Mouse (Mus musculus) retina, embryonic 14.5 days (tissue): Measurements from ENCODE around the gene Ston1.
A peak's percentile ranks its signal among the peaks of the same experiment; 100 is the strongest.

Source experiments
- DNase-seq: peaks from one replicate; pipeline ENCODE4 v3.0.0-alpha.2; 2015; ENCODE audit warnings: low spot score

Ston1 gene

GRCm38 (mm10) chr17:88625931-88626330, 28.4 kb downstream of the Ston1 start:
- no peak for DNase-seq

GRCm38 (mm10) chr17:88626347-88626811, 28.9 kb downstream of the Ston1 start:
- no peak for DNase-seq

- no peak for DNase-seq
Measured at GRCm38 (mm10) chr17:88627150-88627549, 29.7 kb downstream of the Ston1 start.

DNA sequence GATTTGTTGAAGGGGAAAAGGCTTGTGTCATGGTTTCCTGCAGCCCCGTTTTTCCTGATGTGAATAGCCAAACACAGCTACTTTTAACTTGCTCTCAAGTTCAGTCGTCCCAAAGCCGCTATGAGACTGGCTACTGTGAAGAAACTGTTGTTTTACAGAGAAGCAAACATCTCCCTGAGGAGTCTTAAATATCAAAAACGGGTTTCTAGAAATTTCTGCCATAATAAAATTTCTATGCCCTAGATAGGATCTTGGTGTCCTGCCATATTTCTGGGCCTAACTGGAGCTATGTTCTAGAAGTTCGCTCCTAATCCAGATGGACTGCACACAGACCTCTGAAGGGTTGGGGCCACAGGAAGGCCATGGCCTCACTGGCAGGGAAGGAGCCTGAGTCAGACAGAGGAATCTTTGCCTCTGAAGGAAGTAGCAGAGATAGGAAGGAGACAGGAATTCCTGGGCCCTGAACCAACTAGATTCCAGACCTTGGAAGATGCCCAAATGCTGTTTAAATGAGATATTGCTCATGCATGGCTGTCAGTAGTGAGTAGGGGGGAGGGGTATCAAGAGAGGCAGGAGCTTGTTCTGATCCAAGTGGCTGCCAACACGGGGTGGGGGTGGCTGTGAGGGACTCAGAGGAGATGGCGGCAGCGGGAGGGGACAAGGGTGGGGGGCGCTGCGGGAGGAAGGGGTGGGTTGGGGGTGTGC, 31.3 kb downstream of the Ston1 start:
- no peak for DNase-seq

DNA sequence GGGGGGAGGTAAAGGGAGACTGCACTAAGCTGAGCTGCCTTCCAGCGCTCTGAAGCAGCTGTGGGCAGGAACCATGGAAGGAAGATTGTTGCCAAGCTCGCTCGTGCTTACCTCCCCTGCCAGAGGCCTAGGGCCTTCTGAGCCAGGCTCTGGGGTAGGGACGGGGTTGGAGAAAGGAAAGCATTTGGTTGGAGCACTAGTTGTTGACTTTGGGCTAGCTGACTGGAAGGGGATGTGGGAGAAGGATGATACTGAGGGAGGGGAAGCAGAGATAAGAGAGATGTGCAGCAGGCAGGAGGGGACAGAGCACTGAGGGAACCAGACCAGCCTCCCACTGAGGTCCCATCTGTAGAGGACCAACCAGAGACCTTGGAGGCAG, 31.9 kb downstream of the Ston1 start:
- DNase-seq, result no peak

GRCm38 (mm10) chr17:88629931-88630553, 32.6 kb downstream of the Ston1 start:
- DNase-seq, result peak; percentile 38

DNA sequence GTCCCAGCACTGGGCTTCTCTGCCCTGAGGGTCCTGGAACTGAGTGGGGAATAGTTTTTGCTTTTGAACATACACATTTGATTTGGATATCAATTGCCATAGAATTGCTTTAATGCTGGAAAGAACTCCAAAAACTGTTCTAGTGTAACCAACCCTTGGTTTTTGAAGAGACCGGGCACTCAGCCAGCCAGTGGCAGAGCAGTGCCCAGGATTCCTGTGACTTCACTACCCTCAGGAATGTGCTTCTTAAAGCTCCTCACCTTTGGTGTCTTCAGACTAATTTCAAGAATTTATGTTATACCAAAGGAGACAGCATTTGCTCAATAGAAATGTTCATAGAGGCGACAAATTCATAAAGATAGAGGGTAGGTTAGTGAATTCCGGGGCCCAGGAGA, 33.1 kb downstream of the Ston1 start:
- no peak for DNase-seq

DNA sequence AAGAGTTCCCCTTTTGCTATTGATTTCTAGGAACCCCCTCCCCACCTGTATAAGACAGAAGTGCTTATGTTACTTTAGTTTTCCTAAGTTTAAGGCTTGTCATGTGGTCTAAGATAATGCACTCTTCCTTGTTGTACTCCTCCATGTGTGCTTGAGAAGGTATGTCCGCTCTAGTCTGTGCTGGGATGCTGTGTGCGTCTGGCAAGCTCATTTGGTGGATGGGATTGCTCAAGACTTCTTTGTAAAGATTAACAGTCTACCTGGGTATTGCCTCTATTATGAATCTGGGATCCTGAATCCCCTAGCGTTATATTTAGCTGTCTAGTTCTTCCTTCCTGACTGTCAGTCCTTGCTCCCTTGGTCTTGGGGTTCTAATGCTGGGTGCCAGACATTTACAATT, 35.1 kb downstream of the Ston1 start:
- no peak for DNase-seq

DNA sequence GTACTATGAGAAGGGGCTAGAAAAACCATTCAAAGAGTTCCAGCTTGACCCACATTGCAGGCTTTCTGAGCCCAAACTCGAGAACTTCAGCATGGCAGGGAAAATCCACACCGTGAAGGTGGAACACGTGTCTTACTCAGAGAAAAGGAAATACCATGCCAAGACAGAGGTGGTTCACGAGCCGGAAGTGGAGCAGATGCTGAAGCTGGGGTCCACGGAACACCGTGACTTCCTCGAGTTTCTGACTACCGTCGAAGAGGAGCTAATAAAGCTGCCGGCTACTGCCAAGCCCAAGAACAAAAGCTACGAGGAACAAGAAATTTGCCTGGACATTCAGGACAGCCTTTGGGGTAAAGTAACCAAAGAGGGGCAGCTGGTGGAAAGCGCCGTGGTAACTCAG, 38.6 kb downstream of the Ston1 start:
- DNase-seq, result no peak

- peak; percentile 38 for DNase-seq
Measured at GRCm38 (mm10) chr17:88636587-88636986, 39.1 kb downstream of the Ston1 start.

GRCm38 (mm10) chr17:88641012-88641411, 43.5 kb downstream of the Ston1 start:
- peak; percentile 90 for DNase-seq

- no peak for DNase-seq
Measured at GRCm38 (mm10) chr17:88641836-88642235, 44.4 kb downstream of the Ston1 start.

GRCm38 (mm10) chr17:88644876-88645275, 47.4 kb downstream of the Ston1 start:
- DNase-seq, result no peak

GRCm38 (mm10) chr17:88645299-88645698, 47.8 kb downstream of the Ston1 start:
- DNase-seq, result no peak

GRCm38 (mm10) chr17:88647149-88647548, 49.7 kb downstream of the Ston1 start:
- no peak for DNase-seq

DNA sequence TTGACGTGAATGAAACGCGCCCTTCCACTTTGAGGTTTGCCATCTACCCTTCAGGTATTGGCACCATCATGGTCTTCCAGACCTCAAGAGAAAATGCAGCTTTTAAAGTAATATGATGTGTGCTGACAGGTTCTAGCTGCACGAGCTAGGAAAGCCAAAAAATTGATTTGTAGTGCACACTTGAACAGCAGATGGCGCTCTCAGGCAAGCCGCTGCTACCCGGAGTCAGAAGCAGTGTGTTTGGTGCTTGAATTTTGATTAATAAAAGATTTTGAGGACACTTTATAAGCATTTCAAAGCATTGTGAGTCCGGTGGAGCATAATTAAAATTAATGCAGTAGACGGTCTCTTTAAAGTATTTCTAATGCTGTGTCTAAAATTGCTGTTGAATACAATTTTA, 54.5 kb downstream of the Ston1 start:
- peak; percentile 86 for DNase-seq

- peak; percentile 91 for DNase-seq
Measured at GRCm38 (mm10) chr17:88652702-88653374, 55.4 kb downstream of the Ston1 start.

GRCm38 (mm10) chr17:88653375-88653769, 55.9 kb downstream of the Ston1 start:
- DNase-seq, result no peak

DNA sequence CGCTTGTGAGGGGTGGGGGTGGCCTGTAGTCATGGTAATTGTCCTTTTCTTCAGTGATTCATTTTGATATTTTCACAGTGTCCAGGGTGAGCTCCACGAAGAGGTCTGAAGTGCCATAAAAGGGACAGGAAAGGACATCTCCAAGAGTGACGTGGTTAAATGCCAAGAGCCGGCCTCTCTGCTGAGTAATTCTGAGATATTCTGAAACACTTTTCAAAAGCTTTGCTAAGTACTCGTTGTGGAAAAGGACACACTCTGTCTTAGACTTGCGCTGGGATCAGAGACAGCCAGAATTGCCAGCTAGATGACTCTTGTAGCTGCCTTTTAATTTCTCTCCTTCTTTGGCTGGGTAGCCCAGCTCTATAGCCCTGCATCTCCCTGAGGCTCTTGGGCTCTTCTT, 61.0 kb downstream of the Ston1 start:
- no peak for DNase-seq

DNA sequence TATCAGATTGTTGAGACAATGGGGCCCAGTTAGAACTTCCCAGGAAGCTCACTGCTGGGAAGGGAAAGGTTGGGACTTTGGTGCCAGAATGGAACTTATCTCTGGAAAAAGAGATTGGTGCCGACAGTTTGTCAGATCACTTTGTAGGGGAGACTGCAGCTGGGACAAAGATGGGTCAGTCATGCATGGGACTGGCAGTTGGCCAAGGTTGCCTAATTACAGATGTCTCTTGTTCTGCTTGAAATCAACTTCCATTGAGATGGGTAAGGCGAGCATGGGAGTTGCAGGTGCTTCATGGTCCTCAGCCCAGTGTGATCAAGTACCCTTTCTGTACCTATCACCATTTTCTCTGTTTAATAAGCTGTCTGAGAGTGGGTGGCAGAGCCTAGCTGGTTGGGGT, 68.6 kb downstream of the Ston1 start:
- DNase-seq, result peak; percentile 29

DNA sequence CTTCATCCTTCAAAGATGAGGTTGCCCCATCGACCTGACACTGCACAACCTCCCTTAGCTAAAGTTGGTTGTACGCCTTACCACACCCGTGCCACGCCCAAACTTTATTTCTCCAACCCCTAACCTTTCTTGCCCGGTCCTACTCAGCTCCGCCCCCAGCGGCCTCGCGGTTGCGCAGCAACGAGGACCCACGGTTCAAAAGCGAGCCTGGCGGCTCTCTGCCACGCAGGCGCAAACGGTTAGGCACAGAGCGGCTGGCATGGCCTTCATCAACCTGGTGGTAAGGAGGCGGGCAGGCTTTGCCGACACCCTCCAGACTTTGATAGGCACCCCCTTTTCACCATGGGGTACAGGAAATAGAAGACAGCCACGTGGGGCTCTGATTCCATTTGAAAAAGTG, 71.0 kb downstream of the Ston1 start, which contains the start of gene Gtf2a1l:
Gene Gtf2a1l (plus strand): TSS at position 209 of the 400 bp plus-strand sequence.
- peak; percentile 44 for DNase-seq

DNA sequence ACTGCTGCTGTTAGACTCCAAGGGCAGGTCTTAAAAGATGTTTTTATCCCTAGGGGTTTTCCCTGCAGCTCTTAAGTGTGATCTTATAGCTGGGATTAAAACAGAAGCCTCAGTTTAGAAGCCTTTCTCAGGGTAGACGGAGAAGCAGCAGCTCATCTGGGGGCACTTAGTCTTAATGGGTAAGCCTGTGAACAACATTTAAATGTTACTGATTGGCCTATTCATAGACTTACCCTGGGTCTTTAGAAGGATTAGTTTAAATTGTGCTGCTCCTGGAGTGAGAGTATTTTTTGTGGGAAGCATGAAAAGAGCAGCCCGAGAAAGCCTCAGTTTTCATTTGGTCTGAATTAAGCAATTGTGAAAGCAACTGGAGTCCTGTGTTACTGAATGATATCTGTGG, 72.4 kb downstream of the Ston1 start:
- no peak for DNase-seq

- no peak for DNase-seq
Measured at GRCm38 (mm10) chr17:88670800-88671199, 73.3 kb downstream of the Ston1 start.
